Mouse (Mus musculus) heart, embryonic 12.5 days (tissue): Measurements from ENCODE around the gene Gm15155. TPM values are rescaled to one million over a fixed set of nuclear protein-coding genes. Genes with fewer than 3 reads are reported as not detected.
"Not testable (repeated sequence)": the region's sequence is repeated elsewhere in the genome, so short reads cannot be mapped to it uniquely, and the experiment has no call there.

Source experiments
- ATAC-seq: fragments of 200-750 bp; cut with Nextera tagmentation; 2 replicates; pipeline ENCODE4 v1.8.0; 2017; ENCODE audit warnings: moderate TSS enrichment, moderate library complexity; ENCODE audit not compliant: insufficient number of reproducible peaks, low FRiP score
- H3K27ac ChIP-seq: fragments of 300-500 bp; sonication (generic); 2 replicates; pipeline ENCODE4 v1.5.1; 2016; ENCODE audit warnings: mild to moderate bottlenecking, moderate library complexity; ENCODE audit not compliant: poor library complexity, severe bottlenecking
- H3K27me3 ChIP-seq: fragments of 300-500 bp; sonication (generic); replicated peaks from 2 replicates; pipeline ENCODE4 v1.6.1; 2016; ENCODE audit warnings: mild to moderate bottlenecking, moderate library complexity
- H3K36me3 ChIP-seq: fragments of 300-500 bp; sonication (generic); 2 replicates; pipeline ENCODE4 v1.6.1; 2016; ENCODE audit warnings: mild to moderate bottlenecking, moderate library complexity
- H3K4me1 ChIP-seq: fragments of 300-500 bp; sonication (generic); replicated peaks from 2 replicates; pipeline ENCODE4 v1.6.1; 2016; ENCODE audit warnings: mild to moderate bottlenecking
- H3K4me2 ChIP-seq: fragments of 300-500 bp; sonication (generic); 2 replicates; pipeline ENCODE4 v1.6.1; 2016; ENCODE audit warnings: mild to moderate bottlenecking, moderate library complexity
- H3K4me3 ChIP-seq: fragments of 300-500 bp; sonication (generic); 2 replicates; pipeline ENCODE4 v1.5.1; 2016; ENCODE audit warnings: mild to moderate bottlenecking
- H3K9ac ChIP-seq: fragments of 300-500 bp; sonication (generic); 2 replicates; pipeline ENCODE4 v1.6.1; 2016; ENCODE audit warnings: mild to moderate bottlenecking, moderate library complexity
- H3K9me3 ChIP-seq: fragments of 300-500 bp; sonication (generic); replicated peaks from 2 replicates; pipeline ENCODE4 v1.6.1; 2016; ENCODE audit warnings: mild to moderate bottlenecking, moderate library complexity
- WGBS: fragments of 180-500 bp; shearing (Covaris S2); methylation state at CpG from one replicate; pipeline ENCODE4 v1.1.7; 2016; 5-methylcytosine and 5-hydroxymethylcytosine counted together
- polyA plus RNA-seq: library from polyadenylated mRNA; unstranded; fragments of >200 nt; fragmentation: Nextera tagmentation; extraction: Ambion mirVana; gene quantifications from 2 replicates; pipeline ENCODE4 v1.2.1, GENCODE M21; 2016

Gm15155 gene
- polyA plus RNA-seq, 1 experiment from 2014 or later: not detected

GRCm38 (mm10) chrX:156009756-156010155 lies 385.2 kb downstream of the Gm15155 start:
- Histone ChIP-seq H3K9me3 (0 out of 2 replicates have a peak, but pooled peaks cover 3% of the 10 kb centered on the region), H3K4me1 (no peaks in the 10 kb centered on the region), H3K27me3 (no peaks in the 10 kb centered on the region), H3K4me3 (no peak overlapping the region), H3K27ac (no peak overlapping the region), H3K9ac (no peak overlapping the region), H3K4me2 (no peak overlapping the region), H3K36me3 (no peaks in the 10 kb centered on the region)
- 60% methylated on average over 1 of the region's 1 CpGs for WGBS
- ATAC-seq: no peak

GRCm38 (mm10) chrX:156155776-156156175 lies 531.2 kb downstream of the Gm15155 start:
- no peak for ATAC-seq
- Histone ChIP-seq H3K27me3 (no peaks in the 10 kb centered on the region), H3K4me1 (no peaks in the 10 kb centered on the region), H3K9me3 (no peaks in the 10 kb centered on the region), H3K4me2 (no peak overlapping the region), H3K36me3 (no peaks in the 10 kb centered on the region), H3K9ac (no peak overlapping the region), H3K4me3 (no peak overlapping the region), H3K27ac (no peak overlapping the region)
- WGBS: 50% methylated on average over 2 of the region's 2 CpGs

DNA sequence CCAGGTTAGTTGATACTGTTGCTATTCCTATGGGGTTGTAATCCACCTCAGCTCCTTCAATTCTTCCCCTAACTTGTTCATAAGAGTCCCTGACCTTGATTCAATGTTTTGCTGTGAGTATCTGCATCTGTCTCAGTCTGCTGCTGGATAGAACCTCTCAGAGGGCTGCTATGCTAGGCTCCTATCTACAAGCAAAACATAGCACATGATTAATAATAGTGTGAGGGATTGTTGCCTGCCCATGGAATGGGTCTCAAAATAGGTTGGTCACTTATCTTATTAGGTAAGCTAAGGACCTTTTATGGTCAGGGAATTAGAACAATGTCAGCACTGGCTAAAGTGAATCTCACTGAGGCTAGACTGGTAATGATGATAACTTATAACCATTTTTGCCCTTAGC lies 547.0 kb downstream of the Gm15155 start:
- H3K4me1 ChIP-seq: no peaks in the 10 kb centered on the region
- no peak for ATAC-seq
- H3K27ac ChIP-seq: peak overlapping the region; percentile 62; the same call in 1 of the 2 replicates
- H3K4me3 ChIP-seq: no peak overlapping the region
- no peaks in the 10 kb centered on the region for H3K27me3 ChIP-seq
- H3K9ac ChIP-seq: no peak overlapping the region
- H3K36me3 ChIP-seq: no peaks in the 10 kb centered on the region
- H3K4me2 ChIP-seq: no peak overlapping the region
- H3K9me3 ChIP-seq: 0 out of 2 replicates have a peak, but pooled peaks cover 5% of the 10 kb centered on the region

DNA sequence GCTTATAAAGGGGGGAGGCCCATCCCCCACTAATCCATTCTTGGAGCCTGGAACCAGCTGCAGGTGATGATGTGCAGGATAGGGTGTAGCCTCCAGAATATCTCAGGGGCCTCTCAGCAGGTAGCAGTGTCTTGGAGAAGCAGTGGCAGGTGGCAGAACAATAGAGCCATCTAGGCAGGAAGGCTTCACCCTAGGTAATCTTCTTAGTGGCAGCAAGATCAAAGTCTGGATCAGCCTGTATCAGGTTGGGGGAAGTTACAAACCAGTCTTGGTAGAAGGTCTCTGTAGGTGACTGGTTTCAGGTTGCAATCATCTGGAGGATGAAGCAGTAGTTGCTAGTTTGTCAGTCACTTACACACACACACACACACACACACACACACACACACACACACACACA lies 679.3 kb downstream of the Gm15155 start:
- H3K27ac ChIP-seq, H3K36me3 ChIP-seq, H3K9me3 ChIP-seq, H3K4me3 ChIP-seq, H3K4me2 ChIP-seq, H3K4me1 ChIP-seq, H3K9ac ChIP-seq, H3K27me3 ChIP-seq, ATAC-seq: not testable (repeated sequence)

Other genes starting within 250 kb of the Gm15155 start
- 0.26 and 0.41 TPM in 2 replicates for gene Ptchd1, start 927 bp upstream of the Gm15155 start, polyA plus RNA-seq